21 mouse cellular contexts compared by ENCODE assay signal in the genomic region with DNA sequence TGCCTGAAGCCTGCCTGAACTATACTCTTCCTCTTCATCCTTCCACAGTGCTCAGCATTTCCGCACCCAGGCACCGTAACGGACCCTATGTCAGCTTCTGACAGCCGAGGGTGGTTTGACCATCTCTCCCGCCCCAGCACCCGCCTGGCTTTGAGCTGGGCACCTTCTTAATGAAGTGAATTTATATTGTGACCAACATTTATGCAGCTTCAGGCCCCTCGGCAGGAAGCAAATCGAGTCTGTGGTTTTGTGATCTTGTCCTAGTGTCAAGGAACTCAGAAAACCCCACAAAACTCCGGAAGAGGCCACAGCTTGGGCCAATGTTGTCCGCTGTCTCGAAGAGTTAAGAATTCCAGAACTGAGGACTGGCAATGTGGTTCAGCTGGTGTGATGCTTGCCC. TPM values are rescaled to one million over a fixed set of nuclear protein-coding genes. Genes with fewer than 3 reads are reported as not detected.
DNase-seq lines count a peak whose midpoint lies in the region; ATAC-seq lines count a peak whose summit lies in the region.
"Had no signal": no experiment of that assay in that cellular context is flagged by ENCODE, and none has a peak within 500 bp of the region (broad histone marks: within the 10 kb centered on the region; RNA-seq: fewer than 3 reads in every experiment).

No protein-coding gene starts in this region.

- peaks cover 100% of the 10 kb centered on the region for H3K36me3 ChIP-seq in megakaryocyte, embryonic 14.5 days (replicated peaks; ENCODE audit: low read length)
- no peaks in the 10 kb centered on the region for H3K36me3 ChIP-seq in forebrain, embryonic 16.5 days (ENCODE audit: control insufficient read depth, insufficient read depth)
- H3K36me3 ChIP-seq: hindbrain, embryonic 12.5 days had no signal

- H3K9ac ChIP-seq in forebrain, embryonic 16.5 days (replicated peaks; ENCODE audit: low read depth, low read length) = no peak overlapping the region
- H3K9ac ChIP-seq: embryonic facial prominence, embryonic 12.5 days; forebrain, embryonic 15.5 days; hindbrain, embryonic 12.5 days had no signal

- H3K9me3 ChIP-seq in megakaryocyte, embryonic 14.5 days = no peaks in the 10 kb centered on the region
- no peaks in the 10 kb centered on the region for H3K9me3 ChIP-seq in forebrain, embryonic 16.5 days (ENCODE audit: control insufficient read depth, low read length)
- H3K9me3 ChIP-seq: embryonic facial prominence, embryonic 12.5 days; forebrain, embryonic 15.5 days; G1E; heart, embryonic 10.5 days; hindbrain, embryonic 12.5 days had no signal

- peak overlapping the region; percentile 47 for H3K4me3 ChIP-seq in megakaryocyte, embryonic 14.5 days (replicated peaks)
- H3K4me3 ChIP-seq in forebrain, embryonic 16.5 days (replicated peaks; ENCODE audit: low read length) = no peak overlapping the region
- H3K4me3 ChIP-seq: embryonic facial prominence, embryonic 12.5 days; forebrain, embryonic 15.5 days; heart, embryonic 10.5 days; hindbrain, embryonic 12.5 days had no signal

- peak; percentile 26 for DNase-seq in induced T-regulatory cell, adult 2 months (ENCODE audit: low read depth)
- DNase-seq in urinary bladder, adult 2 months (ENCODE audit: low spot score) = no peak
- DNase-seq: adrenal gland, adult 8-10 months; adrenal gland, postnatal 36 days; B cell, adult 2 months; cerebellum, adult 2 months; cerebellum, postnatal 10 days; gastrocnemius, postnatal 10 days; heart, postnatal 10 days; heart, postnatal 4 days had no signal

- H3K27ac ChIP-seq in forebrain, embryonic 16.5 days (ENCODE audit: low read length) = no peak overlapping the region
- H3K27ac ChIP-seq: embryonic facial prominence, embryonic 12.5 days; forebrain, embryonic 15.5 days; heart, embryonic 10.5 days; hindbrain, embryonic 12.5 days had no signal

- H3K27me3 ChIP-seq in megakaryocyte, embryonic 14.5 days (replicated peaks) = no peaks in the 10 kb centered on the region
- H3K27me3 ChIP-seq in forebrain, embryonic 16.5 days (replicated peaks; ENCODE audit: control insufficient read depth, insufficient read depth, low read length) = no peaks in the 10 kb centered on the region
- H3K27me3 ChIP-seq: embryonic facial prominence, embryonic 12.5 days; forebrain, embryonic 15.5 days; hindbrain, embryonic 12.5 days had no signal

- no peak overlapping the region for H3K4me2 ChIP-seq in forebrain, embryonic 16.5 days (ENCODE audit: low read length)
- H3K4me2 ChIP-seq: embryonic facial prominence, embryonic 12.5 days; forebrain, embryonic 15.5 days; hindbrain, embryonic 12.5 days had no signal

- WGBS in forebrain, embryonic 16.5 days = 92% methylated on average over 11 of the region's 11 CpGs

- peaks cover 100% of the 10 kb centered on the region for H3K4me1 ChIP-seq in megakaryocyte, embryonic 14.5 days
- peaks cover 11% of the 10 kb centered on the region for H3K4me1 ChIP-seq in forebrain, embryonic 16.5 days (replicated peaks; ENCODE audit: control insufficient read depth, insufficient read depth, low read length)
- H3K4me1 ChIP-seq: embryonic facial prominence, embryonic 12.5 days had no signal

- no peak for ATAC-seq in megakaryocyte, adult 5-6 weeks (ENCODE audit: poor library complexity, severe bottlenecking)
- ATAC-seq in common myeloid progenitor, adult 5-6 weeks (replicated peaks; ENCODE audit: low read depth, poor library complexity, severe bottlenecking) = peak; percentile 37
- ATAC-seq in forebrain, embryonic 16.5 days = no peak
- ATAC-seq: CD4-positive, CD25-positive, alpha-beta regulatory T cell, adult 4 months; forebrain, embryonic 15.5 days; hindbrain, embryonic 16.5 days had no signal

RNA-seq across cellular contexts. Expression of gene Lgals9, which starts 48.9 kb away (rescaled TPM):
- 29.7 and 38.1 TPM in 2 replicates for polyA plus RNA-seq in megakaryocyte, embryonic 14.5 days (2012; ENCODE audit: insufficient read depth, low replicate concordance)
- 218 and 231 TPM in 2 replicates for total RNA-seq in megakaryocyte, adult 5-6 weeks (2015)
- total RNA-seq in megakaryocyte, adult 5-6 weeks (2017) = 40.4 and 48.1 TPM in 2 replicates
- total RNA-seq in common myeloid progenitor, adult 5-6 weeks (2017) = 146 and 172 TPM in 2 replicates
- 6.8 and 8.3 TPM in 2 replicates for polyA plus RNA-seq in forebrain, embryonic 16.5 days (2015; fragmentation: Nextera tagmentation; extraction: Ambion mirVana)
- polyA plus RNA-seq in urinary bladder, adult 2 months (2012; rRNA removed) = 74.3 and 76.8 TPM in 2 replicates
